Mouse (Mus musculus): ENCODE results near the gene Mast4.
A peak's percentile ranks its signal among the peaks of the same experiment; 100 is the strongest.

The Mast4 gene

GRCm38 (mm10) chr13:103199823-103200660 is 134.3 kb downstream of the Mast4 start:
- DNase-seq (ENCODE audit: low read depth, low spot score), result no peak

- no peak for DNase-seq (ENCODE audit: low read depth, low spot score)
Observed at GRCm38 (mm10) chr13:103198210-103198940, 135.9 kb downstream of the Mast4 start.

DNA sequence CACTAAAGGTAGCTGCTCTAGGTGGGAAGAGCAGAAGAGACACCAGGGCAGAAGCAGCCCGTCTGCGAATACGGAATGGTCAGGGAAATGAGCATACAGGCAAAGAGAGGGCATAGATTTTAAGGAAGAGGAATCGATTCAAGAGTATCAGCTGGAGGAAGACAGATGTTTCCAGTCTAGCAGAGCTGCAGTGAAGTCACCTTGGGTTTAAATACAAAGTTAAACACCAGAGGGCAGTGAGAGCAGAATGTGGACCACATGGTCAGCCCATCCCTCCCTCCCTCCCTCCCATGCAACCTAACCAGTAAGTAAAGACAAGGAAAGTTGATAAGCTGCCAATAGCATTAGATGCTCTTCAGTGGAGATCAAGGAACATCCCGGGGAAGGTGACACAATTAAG is 138.0 kb downstream of the Mast4 start:
- DNase-seq (ENCODE audit: low read depth, low spot score), result no peak

GRCm38 (mm10) chr13:103195847-103196246 is 138.4 kb downstream of the Mast4 start:
- DNase-seq (ENCODE audit: low read depth, low spot score), result no peak

DNA sequence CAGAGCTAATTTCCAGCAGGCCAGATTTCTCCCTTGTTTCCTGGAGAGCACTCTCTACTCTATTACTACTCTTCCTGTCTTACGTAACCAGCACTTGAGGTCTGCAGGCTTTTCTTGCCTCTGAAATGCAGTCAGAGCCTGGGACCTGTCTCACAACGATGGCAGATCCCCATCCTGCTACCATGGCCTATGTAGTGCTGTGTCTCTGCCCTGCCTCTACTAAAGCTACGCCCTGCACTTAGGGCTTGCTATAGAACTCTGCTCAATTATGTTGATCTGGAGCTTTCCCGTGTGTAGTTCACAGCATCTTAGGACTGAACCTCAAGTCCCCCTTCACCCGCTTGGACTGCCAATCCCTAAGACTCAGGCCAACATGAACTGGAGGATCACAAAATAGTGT is 150.7 kb downstream of the Mast4 start:
- no peak for DNase-seq (ENCODE audit: low read depth, low spot score)

DNA sequence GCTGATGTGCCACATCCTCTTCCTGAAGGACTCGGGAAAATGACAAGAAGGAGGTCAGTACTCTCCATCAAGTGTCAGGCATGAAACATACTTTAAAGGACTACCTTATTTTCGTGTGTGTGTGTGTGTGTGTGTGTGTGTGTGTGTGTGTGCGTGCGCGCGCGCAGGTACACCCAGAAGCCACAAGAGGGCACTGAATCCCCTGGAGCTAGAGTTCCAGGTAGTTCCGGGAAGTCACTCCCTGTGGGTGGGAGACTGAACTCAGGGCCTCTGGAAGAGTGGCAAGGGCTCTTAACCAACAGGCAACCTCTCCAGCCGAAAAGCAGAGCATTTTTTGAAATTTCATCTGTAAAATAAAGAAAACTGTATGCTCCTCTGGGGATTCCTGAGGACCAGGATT is 152.5 kb downstream of the Mast4 start:
- DNase-seq (ENCODE audit: low read depth, low spot score), result no peak

DNA sequence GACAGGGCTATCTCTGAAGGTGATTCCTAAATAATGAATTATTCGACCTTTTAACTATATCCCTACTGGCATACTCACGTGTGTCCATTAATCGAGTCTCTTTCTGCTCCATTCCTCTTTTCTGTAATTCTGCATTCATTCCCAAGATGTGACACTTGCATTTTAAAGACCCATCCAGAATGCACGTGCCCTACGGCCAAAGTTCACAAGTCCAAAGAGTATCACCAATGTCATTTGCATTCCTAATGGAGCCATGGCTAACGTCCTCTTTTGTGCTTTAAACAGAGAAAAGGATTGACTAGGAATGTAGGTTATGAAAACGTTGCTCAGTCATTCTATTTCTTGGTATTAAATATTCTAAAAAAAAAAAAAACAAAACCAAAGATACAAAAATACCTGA is 157.4 kb downstream of the Mast4 start:
- no peak for DNase-seq (ENCODE audit: low read depth, low spot score)

DNA sequence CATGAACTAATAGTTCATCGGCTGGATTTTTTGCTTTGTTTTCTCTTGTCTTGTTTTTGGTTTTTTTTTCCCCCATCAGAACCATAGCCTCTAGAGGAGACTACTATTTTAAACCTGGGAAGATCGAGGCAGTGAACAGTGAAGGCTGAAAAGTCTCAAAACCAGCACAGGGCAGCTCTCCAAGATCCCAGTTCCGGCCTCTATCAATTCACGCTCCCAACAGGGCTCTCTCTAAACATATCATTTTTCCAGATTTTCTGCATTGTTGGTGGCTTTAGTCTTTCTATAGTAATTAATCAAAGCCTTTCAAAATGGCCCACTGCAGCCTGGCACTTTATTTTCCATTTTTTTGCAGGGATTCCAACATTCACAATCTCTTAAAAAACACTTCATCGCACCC is 159.9 kb downstream of the Mast4 start:
- no peak for DNase-seq (ENCODE audit: low read depth, low spot score)

DNA sequence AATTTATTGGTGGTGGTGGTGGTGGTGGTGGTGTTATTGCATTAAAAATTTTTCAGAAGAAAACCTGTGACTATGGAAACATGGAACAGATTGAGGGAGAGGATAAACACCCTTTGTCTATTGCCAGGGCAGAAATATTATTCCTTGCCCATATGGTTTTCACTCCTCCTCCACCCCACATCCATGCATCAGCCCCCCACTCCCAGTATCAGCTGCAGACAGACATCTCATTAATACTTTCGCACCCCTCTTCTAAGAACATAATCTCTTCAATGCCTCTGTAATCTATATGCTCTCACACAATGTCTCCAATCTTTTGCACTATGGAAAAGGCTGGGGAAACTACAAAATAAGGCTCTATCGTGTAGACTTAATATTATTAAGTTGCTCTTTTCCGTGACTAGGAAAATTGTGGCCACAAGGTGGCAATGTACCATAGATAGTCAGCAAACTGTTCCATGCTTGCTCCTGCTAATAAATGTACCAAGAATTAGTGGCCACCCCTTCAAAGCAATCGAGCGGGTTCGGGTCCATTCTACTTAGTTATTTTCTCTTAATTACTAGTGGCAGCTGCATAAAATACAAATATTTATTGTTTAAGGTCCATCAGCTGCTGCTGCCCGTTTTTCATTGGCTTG is 160.6 kb downstream of the Mast4 start:
- peak; percentile 66 for DNase-seq (ENCODE audit: low read depth, low spot score)

DNA sequence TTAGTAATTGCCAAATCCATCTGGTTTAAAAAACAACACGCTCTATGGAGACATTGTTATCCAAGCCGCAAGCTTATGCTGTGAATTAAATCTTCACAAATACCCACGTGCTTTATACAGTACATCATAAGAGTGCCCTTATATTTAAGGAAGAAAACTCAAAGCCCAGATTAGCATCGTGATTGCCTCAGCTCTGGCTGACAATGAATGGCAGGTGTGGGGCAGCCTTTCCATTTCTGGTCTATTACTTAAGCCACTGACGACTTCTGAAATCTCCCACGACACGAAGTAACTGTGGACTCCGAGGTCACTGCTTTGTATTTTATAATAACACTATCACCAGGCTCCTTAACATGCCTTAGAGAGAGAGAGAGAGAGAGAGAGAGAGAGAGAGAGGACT is 182.4 kb downstream of the Mast4 start:
- DNase-seq (ENCODE audit: low read depth, low spot score), result no peak

- DNase-seq (ENCODE audit: low read depth, low spot score), result no peak
Observed at GRCm38 (mm10) chr13:103151171-103151570, 183.1 kb downstream of the Mast4 start.

- DNase-seq (ENCODE audit: low read depth, low spot score), result no peak
Observed at GRCm38 (mm10) chr13:103150671-103151070, 183.6 kb downstream of the Mast4 start.

GRCm38 (mm10) chr13:103149415-103149814 is 184.9 kb downstream of the Mast4 start:
- no peak for DNase-seq (ENCODE audit: low read depth, low spot score)

DNA sequence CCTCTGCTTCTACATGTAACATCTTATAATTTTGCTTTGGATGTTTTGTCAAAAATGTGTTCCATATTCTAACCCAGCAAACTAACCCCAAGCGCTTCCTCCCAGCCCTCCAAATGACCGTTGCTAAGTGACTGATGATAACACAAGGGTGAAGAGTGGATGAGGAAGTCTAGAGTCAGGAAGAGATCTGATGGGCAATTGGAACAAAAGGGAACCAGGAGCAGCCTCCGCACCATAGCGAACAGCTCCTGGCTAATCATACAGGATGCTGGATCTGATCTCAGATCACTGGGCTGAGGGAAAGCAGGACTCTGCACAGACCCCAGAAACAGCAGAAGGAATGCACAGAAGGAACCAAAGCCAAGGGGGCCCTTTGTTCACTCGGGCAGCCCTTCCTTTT is 190.0 kb downstream of the Mast4 start:
- no peak for DNase-seq (ENCODE audit: low read depth, low spot score)

DNA sequence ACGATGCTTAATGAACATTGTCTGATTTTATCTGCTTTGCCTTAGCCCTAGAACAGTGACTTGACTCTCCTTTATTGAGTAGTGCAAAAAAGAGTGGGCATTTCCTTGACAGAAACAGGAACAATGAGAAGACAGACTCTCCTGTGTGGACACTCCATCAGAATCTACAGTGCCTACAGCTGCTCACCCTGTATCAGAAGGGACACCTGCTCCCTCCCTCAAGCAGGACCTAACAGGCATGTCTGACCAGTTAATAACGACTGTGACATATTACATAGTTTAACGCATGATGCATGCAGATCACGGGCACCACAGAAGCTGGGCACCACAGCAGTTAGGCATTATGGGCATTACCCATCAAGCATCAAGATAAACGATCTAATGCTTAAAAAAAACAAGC is 193.0 kb downstream of the Mast4 start:
- DNase-seq (ENCODE audit: low read depth, low spot score), result no peak

- no peak for DNase-seq (ENCODE audit: low read depth, low spot score)
Observed at GRCm38 (mm10) chr13:103140051-103140450, 194.2 kb downstream of the Mast4 start.

DNA sequence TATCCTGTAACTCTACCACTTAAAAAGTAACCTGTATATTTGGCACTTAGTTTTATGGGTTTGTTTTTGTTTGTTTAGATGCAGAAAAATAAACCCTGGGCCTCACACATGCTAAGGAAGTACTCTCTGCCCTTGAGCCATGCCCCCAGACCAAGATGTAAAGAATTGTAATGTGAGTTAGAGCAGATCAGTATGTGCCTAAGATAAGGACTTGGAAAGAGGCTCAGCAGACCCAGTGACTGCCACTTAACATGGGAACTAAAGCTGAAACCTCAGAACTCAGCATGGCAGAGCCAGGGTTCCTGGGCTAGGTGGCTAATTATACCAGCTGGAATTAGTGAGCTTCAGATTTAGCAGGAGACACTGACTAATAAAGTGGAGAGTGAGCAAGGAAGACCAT is 196.0 kb downstream of the Mast4 start:
- no peak for DNase-seq (ENCODE audit: low read depth, low spot score)

DNA sequence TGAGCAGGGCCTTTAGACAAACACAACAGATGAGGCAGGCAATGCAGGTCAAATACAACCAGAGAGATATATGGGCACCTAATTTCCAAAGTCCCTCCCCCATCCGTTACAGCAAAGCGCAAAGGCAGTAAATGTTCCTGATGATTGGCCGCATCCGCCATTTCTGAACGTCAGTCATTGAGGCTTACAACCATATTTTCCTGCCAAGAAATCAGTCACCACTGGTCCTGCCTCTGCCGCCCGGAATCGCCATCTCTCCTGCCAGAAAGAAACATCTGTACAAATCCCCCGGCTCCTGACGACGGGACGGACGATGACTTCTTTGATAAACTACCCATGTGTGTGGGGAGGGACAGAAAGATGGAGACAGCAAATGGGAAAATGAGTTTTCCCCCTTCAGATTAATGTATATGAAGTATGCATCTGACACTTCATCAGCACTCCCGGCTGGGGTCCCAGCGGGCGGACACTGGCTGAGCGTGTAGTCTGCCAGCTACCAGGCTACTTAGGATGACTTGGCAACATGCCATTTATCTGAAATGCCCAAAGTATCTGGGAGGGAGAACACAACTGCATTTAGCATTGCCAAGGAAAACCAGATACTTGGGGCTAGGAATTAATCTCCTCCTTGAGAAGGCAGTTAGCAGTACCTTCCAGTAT is 198.9 kb downstream of the Mast4 start:
- DNase-seq (ENCODE audit: low read depth, low spot score), result no peak

DNA sequence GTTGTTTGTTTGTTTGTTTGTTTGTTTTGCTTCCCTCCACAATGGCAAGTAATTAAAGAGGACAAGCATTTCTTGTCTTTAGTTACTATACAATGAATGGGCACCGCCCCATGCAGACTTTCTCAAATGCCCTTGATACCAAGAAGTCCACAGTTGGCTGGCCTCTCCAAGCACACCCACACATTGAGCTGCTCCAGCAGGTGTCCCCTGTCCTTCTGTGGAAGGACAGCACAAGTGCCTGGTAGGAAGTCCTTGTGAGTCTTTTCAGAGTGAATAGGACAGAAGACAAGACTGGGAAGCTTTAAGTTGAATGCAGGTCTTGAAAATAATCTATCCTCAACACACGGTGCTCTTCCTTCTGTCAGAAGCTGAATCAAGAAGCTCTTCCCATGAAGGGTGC is 202.5 kb downstream of the Mast4 start:
- no peak for DNase-seq (ENCODE audit: low read depth, low spot score)

- no peak for DNase-seq (ENCODE audit: low read depth, low spot score)
Observed at GRCm38 (mm10) chr13:103129130-103129797, 205.0 kb downstream of the Mast4 start.

GRCm38 (mm10) chr13:103128729-103129128 is 205.6 kb downstream of the Mast4 start:
- DNase-seq (ENCODE audit: low read depth, low spot score), result no peak

- no peak for DNase-seq (ENCODE audit: low read depth, low spot score)
Observed at GRCm38 (mm10) chr13:103127594-103127993, 206.7 kb downstream of the Mast4 start.
